Mouse (Mus musculus) megakaryocyte, adult 5-6 weeks (primary cell): Measurements from ENCODE around the gene Rad51d. TPM values are rescaled to one million over a fixed set of nuclear protein-coding genes. Genes with fewer than 3 reads are reported as not detected.
A peak's percentile ranks its signal among the peaks of the same experiment; 100 is the strongest.
"Not testable (repeated sequence)": the region's sequence is repeated elsewhere in the genome, so short reads cannot be mapped to it uniquely, and the experiment has no call there.

Experiments
- ATAC-seq: 2 replicates; pipeline ENCODE4 v1.8.0; 2016; ENCODE audit warnings: mild to moderate bottlenecking, inconsistent platforms; ENCODE audit not compliant: poor library complexity, severe bottlenecking
- total RNA-seq, 2 experiments: library from RNA; stranded (forward) in 1 of 2; stranded (reverse) in 1 of 2; fragments of 153-499, 151-499 nt in 1 of 2; fragments of 221-1000, 200-1000 nt in 1 of 2; gene quantifications; 2 replicates each; pipeline versions ENCODE4 v1.2.3 to v1.2.4; 2015 to 2017

Rad51d gene
- 7.1 and 7.9 TPM in 2 replicates for total RNA-seq (2015)
- total RNA-seq (2017), result 8.8 and 10.3 TPM in 2 replicates

DNA sequence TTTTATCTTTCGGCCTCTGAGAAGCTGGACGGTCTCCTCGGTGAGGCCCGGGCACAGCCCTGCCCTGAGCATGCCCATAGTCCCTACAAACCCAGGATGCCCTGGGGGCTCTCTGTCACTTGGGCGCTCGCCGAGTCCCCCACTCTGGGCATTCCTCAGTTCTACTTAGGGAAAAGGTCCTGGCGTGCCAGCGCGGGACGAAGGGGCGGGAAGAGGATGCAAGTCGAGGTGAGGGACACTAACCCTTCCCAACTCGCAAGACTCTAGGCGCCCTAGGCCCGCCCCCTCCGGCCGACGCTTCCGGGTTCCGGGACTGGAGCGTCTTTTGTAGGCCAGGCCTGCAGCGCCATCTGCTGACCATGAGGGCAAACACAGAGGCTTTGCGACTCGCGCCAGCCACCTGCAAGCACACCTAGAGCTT lies at the start of gene Rad51d:
Gene Rad51d (minus strand): TSS at position 273 of the 421 bp plus-strand sequence.
- peak; percentile 98 for ATAC-seq

DNA sequence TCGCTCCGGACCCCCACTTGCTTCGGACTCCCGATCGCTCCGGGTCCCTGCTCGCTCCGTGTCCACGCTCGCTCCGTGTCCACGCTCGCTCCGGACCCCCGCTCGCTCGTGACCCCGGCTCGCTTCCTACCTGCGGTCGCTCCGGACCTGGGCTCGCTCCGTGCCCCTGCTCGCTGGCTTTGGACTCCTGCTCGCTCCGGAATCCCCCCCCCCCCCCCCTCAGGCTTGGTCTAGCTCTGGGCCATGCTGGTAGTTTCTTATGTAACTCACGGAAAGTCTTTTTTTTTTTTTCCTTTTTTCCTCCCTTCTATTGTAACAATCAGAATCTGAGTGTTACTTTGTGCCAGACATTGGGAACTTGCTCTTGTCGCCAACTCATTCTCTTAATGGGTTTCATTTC lies 42.8 kb upstream of the Rad51d start:
- ATAC-seq, result no peak

DNA sequence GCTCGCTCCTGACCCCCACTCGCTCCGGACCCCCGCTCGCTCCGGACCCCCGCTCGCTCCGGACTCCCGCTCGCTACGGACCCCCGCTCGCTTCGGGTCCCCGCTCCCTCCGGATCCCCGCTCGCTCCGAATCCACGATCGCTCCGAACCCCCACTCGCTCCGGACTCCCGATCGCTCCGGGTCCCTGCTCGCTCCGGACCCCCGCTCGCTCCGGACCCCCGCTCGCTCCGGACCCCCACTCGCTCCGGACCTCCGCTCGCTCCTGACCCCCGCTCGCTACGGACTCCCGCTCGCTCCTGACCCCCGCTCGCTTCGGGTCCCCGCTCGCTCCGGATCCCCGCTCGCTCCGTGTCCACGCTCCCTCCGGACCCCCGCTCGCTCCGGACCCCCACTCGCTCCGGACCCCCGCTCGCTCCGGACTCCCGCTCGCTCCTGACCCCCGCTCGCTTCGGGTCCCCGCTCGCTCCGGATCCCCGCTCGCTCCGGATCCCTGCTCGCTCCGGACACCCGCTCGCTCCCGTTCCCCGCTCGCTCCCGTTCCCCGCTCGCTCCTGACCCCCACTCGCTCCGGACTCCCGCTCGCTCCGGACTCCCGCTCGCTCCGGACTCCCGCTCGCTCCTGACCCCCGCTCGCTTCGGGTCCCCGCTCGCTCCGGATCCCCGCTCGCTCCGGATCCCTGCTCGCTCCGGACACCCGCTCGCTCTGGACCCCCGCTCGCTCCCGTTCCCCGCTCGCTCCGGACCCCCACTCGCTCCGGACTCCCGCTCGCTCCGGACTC lies 41.4 kb upstream of the Rad51d start:
- not testable (repeated sequence) for ATAC-seq

DNA sequence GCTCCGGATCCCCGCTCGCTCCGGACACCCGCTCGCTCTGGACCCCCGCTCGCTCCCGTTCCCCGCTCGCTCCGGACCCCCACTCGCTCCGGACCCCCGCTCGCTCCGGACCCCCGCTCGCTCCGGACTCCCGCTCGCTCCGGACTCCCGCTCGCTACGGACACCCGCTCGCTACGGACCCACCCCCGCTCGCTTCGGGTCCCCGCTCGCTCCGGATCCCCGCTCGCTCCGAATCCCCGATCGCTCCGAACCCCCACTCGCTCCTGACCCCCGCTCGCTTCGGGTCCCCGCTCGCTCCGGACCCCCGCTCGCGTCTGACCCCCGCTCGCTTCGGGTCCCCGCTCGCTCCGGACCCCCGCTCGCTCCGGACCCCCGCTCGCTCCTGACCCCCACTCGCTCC lies 40.7 kb upstream of the Rad51d start:
- ATAC-seq, result not testable (repeated sequence)

DNA sequence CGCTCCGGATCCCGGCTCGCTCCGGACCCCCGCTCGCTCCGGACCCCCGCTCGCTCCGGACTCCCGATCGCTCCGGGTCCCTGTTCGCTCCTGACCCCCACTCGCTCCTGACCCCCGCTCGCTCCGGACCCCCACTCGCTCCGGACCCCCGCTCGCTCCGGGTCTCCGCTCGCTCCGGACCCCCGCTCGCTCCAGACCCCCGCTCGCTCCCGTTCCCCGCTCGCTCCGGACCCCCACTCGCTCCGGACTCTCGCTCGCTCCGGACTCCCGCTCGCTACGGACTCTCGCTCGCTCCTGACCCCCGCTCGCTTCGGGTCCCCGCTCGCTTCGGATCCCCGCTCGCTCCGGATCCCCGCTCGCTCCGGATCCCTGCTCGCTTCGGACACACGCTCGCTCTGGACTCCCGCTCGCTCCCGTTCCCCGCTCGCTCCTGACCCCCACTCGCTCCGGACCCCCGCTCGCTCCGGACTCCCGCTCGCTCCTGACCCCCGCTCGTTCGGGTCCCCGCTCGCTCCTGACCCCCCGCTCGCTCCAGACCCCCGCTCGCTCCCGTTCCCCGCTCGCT lies 40.1 kb upstream of the Rad51d start:
- not testable (repeated sequence) for ATAC-seq

DNA sequence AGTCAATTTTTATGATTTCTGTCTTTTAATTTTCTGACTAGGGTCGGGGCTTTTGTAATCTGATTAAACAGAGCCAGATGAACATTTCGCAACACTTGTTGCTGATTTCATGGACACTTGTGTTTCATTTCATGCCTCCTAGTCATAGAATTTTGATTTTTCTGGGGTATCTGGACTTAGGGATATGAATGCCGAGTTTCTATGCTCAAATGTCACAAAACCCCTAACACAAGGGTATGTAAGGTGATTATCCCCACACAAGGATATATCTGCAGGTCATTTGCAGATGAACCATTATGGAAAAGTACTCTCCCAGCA lies 39.2 kb upstream of the Rad51d start:
- ATAC-seq, result no peak

DNA sequence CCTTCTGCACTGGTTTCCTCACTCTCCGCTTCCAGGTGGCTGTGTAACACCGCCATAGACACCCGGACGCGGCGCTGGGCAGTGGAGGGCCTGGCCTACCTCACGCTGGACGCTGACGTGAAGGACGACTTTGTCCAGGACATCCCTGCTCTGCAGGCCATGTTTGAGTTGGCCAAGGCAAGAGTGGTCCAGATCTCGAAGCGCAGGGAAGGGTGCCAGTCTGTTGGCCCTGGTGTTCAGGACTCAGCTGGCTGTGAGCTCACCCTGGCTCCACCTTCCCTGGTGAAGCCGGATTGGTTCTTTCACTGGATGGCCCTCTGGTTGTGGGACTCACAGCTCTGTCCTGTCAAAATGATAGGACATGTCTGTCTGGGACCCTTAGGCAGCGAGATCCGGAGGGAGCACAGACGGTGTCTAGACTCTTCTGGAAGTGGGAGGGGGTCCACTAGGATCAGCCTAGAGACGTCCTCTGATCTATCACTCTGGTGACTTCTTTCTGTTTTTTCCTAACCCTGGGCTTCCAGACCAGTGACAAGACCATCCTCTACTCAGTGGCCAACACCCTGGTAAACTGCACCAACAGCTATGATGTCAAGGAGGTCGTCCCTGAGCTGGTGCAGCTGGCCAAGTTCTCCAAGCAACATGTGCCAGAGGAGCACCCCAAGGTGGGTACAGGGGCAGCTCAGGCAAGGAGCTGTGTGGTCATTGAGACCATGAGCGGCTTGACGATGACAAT lies 38.7 kb upstream of the Rad51d start:
- ATAC-seq, result no peak

DNA sequence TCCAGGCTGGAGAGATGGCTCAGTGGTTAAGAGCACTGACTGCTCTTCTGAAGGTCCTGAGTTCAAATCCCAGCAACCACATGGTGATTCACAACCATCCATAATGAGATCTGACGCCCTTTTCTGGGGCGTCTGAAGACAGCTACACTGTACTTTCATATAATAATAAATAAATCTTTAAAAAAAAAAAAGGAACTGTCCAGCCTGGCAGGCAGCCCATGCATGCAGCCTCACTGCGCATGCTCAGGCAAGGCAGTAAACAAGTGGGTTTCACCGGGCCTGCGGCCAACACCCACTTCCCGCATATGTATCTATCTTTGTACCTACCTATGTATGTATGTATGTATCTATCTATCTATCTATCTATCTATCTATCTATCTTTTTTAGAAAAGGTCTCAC lies 33.5 kb upstream of the Rad51d start:
- ATAC-seq, result not testable (repeated sequence)

DNA sequence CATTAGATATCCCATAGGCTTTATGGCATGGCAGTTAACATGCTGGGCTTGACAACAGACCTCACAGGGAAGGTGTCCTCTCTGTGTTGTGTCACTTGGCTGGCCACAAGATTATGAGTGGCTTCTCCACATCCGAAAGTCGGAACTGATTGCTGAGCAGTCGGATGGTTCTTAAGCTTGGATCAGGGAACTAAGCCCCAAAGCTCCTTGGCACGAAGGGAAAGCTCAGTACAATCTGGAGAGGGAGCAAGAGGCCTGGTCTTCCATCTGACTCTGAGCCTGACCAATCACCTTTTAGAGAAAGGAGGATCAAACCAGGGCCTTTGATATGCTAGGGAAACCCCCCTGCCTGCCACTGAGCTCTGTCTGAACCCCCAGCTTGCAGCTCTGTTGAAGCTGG lies 31.3 kb upstream of the Rad51d start:
- no peak for ATAC-seq

DNA sequence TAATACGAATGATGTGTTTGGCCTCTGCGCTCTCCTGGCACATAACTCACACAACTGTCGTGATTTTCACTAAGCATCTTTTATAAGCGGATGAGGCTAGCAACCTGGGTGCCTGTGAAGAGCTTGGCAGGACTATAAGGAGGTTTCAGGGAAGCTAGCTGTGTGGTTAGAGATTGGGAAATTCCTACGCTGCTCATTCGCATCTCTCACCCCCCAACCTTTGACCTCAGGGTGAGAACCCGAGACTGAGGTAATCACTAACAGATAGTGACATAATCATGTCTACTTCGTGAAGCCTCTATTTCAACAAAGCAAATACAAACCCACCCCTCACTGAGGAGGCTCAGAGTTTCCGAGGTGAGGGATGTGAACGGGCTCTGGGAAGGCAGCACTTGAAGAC lies 30.4 kb upstream of the Rad51d start:
- no peak for ATAC-seq

DNA sequence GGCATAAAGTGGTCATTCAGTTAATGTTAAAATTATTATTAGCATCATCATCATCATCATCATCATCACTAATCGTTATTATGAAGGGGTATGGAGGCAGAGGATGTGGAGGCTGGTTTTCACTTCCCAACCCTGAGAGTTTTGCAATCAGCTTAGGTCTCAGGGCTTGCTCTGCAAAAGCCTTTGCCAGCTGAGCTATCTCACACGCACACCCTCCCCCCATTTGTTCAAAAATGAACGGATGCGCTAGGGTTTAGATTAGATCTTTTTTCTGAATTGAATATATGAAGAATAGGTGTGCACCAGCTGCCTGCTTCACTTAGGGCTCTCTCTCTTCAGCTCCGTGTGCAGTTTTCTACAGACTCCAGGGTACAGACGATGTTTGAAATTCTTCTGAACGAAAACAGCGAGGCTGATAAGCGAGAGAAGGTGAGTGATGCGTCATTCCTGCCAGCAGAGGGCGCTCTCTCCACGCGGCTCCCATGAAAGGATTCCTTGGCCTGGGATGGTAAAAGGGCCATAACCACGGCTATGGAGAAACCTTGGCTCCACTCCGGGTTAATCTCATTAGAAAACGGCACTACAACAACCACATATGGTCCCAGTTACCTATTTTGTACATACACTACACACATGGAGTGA lies 24.4 kb upstream of the Rad51d start:
- peak; percentile 95 for ATAC-seq

DNA sequence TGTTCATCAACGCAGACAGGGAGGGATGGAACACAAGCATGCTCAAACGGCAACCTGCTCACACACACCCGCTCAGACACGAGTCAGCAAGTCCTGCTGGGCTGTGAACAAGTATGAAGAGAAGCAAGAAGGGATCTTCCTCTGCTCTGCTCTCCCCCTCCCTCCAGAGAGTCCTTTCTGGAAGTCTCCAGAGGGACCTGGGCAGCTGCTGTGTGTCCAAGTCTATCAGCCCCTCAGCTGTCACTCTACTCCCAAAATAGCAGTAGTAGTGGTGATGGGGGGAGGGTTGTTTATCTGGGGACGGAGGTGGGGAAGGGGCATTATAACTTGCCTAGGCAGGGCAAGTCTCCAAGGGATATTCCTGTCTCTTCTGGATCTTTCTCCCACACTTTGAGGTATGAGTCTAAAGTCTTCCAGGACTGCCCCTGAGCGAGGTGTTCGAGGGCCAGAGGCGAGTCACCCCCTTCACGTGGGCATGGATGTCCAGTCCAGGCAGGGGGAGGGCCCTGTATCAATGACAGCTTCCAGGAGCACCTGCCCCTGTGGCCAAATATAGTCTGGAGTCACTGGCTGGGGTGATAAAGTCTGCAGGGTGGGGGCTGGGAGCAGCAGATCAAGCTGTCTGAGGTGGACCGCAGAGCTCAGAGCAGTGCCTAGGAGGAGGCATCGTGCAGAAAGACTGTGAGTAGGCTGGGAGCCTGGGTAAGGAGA lies 20.4 kb upstream of the Rad51d start:
- ATAC-seq, result no peak

DNA sequence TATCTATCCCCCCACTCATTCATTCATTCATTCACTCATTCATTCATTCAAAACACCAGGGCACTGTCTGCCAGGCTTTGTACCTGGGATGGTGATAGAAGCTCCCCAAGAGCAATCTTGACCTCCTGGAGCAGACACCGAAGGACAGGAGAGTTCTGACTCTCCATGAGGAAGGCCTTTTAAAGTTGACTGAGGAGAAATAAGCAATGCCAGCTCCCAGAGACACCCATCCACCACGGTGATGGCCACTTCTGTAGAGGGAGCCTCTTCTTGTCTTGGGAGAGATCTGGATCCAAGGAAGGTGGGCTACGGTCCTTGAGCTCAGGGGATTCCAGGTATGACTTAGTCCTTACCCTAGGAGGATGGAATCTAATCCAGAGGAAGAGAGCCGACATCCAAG lies 19.8 kb upstream of the Rad51d start, which contains the start of gene Unc45b:
Gene Unc45b (plus strand): TSS at position 301 of the 400 bp plus-strand sequence.
- ATAC-seq, result no peak

DNA sequence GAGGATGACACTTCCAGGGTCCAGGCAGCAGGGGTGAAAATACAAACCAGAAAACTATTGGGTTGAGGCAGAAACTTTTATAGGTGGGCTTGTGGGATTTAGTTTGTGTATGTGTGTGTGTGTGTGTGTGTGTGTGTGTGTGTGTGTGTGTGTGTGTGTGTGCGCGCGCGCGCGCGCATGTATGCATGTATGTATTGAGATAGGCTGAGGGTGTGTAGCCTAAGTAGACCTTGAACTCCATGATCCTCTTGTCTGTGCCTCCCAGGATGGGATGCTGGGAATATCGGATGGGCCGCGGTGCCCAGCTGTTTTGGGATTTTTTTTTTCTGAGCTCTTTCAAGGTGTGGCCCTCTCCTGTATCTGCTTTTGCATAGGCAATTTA lies 18.2 kb upstream of the Rad51d start:
- ATAC-seq, result no peak

DNA sequence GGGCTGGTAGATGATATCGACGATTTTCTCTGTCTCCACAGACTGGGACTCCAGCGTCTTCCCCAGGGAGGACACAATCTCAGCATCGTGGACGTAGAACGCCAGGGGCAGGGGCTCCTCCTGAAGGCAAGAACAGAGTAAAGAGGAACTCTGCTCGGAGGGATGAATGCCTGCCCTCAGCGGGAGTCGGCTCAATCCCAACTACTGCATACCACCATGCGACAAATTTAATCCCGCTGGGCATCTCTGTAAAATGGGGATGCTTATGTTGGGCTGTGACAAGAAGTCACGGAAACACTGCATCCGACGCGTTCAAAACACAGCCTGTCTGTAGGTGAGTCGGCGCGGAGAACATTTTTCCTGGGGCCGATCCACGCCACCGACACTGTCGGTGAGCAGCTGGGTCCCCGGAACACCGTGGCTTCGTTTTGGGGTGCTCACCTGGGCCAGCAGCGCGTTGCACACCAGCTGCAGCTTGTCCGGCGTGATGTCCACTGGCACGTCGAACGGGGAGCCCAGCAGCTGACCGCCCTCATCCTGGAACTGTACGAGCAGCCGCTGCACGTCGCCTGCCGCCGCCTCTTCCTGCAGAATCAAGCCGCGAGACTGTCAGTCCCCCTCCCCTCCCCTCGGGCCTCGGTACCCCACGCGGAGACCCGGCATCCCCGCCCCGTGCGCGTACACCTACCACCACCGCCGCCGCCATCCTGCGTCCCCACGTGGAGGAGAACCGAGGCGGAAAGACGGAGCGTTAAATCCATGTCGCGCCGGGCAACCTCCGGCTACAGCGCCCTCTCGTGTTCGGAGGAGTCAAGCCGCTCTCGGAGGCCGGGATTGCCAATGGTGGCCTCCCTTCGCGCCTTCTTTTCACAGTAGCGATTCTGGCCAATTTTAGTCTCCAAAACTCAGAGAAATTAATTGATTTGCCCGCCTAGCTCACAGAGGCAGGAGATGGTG lies 17.5 kb upstream of the Rad51d start, which contains the start of gene Nle1:
Gene Nle1 (minus strand): TSS at position 761 of the 957 bp plus-strand sequence.
- peak; percentile 100 for ATAC-seq

DNA sequence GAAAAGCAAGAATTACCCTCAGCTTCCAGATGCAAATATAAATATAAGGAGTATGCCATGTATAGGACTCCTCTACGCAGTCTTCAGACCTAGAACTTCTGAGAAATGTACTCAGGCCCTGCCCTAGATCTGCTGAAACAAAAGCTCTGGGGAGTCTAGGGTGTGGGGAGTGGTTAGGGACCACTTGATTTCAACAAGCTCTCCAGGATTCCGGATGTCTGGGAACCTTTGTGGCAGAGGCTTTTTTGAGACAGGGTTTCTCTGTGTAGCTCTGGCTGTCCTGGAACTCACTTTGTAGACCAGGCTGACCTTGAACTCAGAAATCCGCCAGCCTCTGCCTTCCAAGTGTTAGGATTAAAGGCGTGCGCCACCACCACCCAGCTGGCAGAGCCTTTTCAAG lies 15.4 kb upstream of the Rad51d start:
- ATAC-seq, result no peak

DNA sequence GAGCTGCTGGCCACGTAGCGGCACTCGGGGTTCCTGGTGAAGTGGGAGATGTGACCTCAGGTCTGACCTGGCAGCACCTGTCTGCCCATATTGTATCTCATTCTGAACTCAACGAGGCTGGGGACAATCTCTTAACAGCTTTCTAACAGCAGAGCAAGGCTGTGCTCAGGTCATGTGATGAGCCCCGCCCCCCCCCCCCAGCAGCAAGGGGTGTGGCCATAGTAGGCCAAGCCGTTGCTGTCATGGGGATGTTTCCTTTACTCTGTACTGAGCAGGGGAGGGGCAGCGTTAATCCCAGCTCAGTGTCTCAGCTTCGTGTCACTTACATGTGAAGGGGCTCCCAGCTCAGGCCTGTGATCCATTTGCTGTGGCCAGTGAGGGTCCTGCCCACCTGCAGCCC lies 14.5 kb upstream of the Rad51d start:
- ATAC-seq, result no peak

DNA sequence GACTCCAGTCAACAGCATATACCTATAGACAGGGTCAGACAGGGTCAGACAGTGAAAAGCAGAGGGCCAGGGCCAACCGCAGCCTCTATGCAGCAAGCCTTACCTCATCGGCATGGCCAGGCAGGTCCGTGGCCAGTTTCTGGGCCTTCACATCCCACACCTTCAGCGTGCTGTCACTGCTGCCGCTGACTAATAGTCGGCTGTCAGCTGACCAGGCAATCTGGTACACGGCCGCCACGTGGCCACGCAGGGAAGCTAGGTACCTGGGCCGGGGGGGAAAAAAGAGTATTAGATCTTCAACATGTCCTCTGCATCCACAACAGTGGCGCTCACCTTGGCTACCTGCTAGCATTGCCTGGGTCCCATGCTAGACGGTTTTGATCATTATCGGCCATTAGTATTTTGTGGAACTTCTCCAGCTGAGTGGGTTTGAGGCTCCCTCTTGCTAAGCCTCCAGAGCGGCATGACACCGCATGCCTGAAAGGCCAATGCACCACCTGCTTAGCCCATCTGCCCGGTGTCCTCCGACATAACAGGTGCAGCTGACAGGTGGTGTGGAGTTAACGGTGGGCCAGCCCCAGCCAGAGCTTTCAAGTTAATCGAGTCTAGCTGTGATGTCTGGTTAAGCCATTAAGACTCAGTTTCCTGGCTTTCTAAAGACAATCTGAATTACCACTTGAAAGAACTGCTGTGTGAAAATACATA lies 11.3 kb upstream of the Rad51d start:
- no peak for ATAC-seq

DNA sequence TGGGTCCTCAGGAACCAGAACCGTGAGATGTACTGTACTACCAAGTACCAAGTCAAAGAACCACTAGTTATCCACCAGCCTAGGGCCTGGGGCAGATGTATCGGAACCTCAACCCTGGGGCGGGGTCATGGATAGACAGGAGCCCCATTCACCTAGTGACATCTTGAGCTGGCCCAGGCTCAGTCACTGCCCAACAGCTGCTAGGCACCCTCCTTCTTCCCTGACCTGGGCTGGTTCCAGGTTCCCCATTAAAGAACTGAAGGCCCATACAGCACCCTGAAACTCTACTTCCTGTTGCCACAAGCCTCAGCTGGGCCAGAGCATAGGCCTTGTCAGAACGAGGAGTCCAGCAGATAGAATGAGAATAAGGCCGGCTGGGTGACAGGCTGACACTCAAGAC lies 9.3 kb upstream of the Rad51d start:
- peak; percentile 38; the same call in 1 of the 2 replicates for ATAC-seq
